Mouse (Mus musculus): Measurements from ENCODE around the gene Gm42421. TPM values are rescaled to one million over a fixed set of nuclear protein-coding genes. Genes with fewer than 3 reads are reported as not detected.

Gene Gm42421
- polyA plus RNA-seq, 1 experiment, result 3.4 TPM

DNA sequence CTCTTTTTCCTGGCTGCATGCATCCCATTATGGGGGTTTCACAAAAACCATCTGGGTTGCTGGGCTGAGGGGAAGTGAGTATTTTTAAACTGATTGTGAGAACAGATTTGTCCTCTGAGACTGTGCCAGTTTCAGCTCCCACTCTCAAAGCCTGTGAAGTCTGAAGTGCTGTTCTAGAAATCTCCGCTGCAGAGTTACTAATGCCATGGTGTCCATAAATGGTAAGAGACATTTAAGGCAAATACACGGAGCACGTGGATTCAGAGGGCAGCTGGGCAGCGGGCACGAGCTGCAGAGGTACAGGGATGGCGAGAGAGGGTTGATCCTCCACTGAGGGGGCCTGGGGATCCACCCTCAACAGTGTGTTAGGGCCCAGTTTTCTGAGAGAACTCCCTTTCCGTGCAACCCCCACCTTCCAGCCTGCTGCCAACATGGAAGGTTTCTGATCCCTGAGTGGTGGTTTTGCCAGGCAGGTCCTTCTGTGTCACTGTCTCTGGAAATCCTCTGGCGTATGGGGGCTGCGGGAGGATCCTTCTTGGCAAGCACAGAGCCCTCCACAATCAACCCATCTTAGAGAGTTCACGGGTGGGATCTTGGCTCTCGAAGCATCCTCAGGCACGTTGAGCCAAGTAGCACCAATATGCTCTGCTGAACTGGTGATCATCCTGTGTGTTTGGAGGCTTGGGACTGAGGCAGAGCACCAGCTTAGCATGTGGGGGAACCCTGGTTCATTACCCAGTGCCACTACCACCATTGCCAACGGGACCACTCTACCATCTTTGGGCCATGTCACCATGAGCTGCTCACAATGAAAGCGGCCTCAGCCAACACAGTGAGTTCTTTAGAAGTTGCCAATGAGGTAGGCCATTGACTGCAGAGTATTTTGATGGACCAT is 15.5 kb downstream of the Gm42421 start:
- WGBS, result 44% methylated on average over 14 of the region's 14 CpGs
- no peak overlapping the region for H3K27ac ChIP-seq (ENCODE audit: insufficient read depth, low read length)

DNA sequence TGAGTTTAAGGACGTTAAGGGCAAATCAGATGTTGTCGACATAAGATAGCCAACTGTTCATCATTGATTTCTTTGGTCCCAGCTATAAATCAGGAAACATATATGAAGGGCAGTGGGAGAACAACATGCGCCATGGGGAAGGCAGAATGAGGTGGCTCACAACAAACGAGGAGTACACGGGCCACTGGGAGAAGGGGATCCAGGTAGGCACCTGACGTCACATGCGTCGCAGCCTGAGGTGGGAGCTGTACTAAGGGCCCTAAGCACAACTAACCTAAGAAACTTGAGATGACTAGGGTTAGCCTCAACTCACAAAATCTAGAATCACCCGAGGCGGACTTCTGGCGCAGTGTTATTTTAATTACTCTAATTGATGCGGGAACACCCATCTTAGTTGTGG is 20.4 kb downstream of the Gm42421 start:
- Histone ChIP-seq H3K27me3 (ENCODE audit: control insufficient read depth, insufficient read depth, low read length) (no peaks in the 10 kb centered on the region), H3K4me1 (ENCODE audit: control insufficient read depth, insufficient read depth, low read length) (no peaks in the 10 kb centered on the region), H3K27ac (ENCODE audit: insufficient read depth, low read length) (no peak overlapping the region), H3K4me3 (replicated peaks; ENCODE audit: insufficient read depth, low read depth, low read length) (no peak overlapping the region)
- WGBS, result 88% methylated on average over 12 of the region's 12 CpGs
- DNase-seq, result no peak
- TF ChIP-seq CTCF (IDR thresholded peaks at IDR 0.05; ENCODE audit: borderline replicate concordance, insufficient read depth, low read depth, low read length), result no peak
- no peak for TF ChIP-seq POLR2A (IDR thresholded peaks at IDR 0.05; ENCODE audit: borderline replicate concordance, insufficient read depth, low read length)

More for the DNA sequence above, 15.5 kb downstream of the Gm42421 start:
- DNase-seq, result no peak
- Histone ChIP-seq H3K4me3 (replicated peaks; ENCODE audit: insufficient read depth, low read depth, low read length) (no peak overlapping the region), H3K27me3 (ENCODE audit: control insufficient read depth, insufficient read depth, low read length) (no peaks in the 10 kb centered on the region), H3K4me1 (ENCODE audit: control insufficient read depth, insufficient read depth, low read length) (no peaks in the 10 kb centered on the region)
- TF ChIP-seq POLR2A (IDR thresholded peaks at IDR 0.05; ENCODE audit: borderline replicate concordance, insufficient read depth, low read length) (no peak), CTCF (IDR thresholded peaks at IDR 0.05; ENCODE audit: borderline replicate concordance, insufficient read depth, low read depth, low read length) (no peak)

DNA sequence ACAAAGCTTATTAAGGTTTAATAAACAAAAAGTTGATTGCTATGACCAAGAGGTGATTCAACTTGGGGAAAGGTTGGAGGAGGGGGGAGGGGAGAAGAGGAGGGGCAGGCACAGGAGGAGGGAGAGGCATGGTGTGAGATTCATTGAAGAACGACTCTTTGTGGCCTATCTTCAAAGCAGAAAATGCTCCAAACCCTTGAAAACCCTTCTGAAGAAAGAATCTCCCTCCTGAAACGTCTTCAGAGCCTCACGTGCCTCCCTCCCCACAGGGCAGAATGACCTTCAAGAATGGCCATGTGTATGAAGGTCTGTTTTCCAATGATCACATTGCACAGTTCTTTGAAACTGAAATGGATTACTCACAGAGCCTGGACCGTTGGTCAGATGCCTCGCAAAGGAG is 22.0 kb downstream of the Gm42421 start:
- H3K27ac ChIP-seq (ENCODE audit: insufficient read depth, low read length), result no peak overlapping the region
- no peak overlapping the region for H3K4me3 ChIP-seq (replicated peaks; ENCODE audit: insufficient read depth, low read depth, low read length)
- TF ChIP-seq CTCF (IDR thresholded peaks at IDR 0.05; ENCODE audit: borderline replicate concordance, insufficient read depth, low read depth, low read length) (no peak), POLR2A (IDR thresholded peaks at IDR 0.05; ENCODE audit: borderline replicate concordance, insufficient read depth, low read length) (no peak)
- no peaks in the 10 kb centered on the region for H3K4me1 ChIP-seq (ENCODE audit: control insufficient read depth, insufficient read depth, low read length)
- WGBS, result 36% methylated on average over 5 of the region's 5 CpGs
- H3K27me3 ChIP-seq (ENCODE audit: control insufficient read depth, insufficient read depth, low read length), result no peaks in the 10 kb centered on the region
- no peak for DNase-seq

DNA sequence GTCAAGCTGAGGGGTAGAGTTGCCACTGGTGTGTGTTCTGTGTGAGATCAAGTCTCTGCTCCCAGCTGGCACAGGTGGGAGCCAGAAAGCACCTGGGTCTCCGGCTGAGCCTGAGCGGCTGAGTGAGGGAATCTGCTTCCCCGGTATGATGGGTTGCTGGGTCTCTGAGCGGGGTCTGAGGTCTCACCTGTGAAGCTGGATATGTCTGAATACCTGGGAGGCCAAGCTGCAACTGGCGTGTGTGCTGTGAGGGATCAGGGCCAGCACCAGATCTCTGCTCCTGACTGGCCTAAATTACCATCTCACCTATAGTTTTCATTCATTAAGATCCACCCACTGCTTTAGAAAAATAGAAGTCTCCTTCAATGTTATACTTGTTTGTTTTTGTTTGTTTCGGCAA is 29.1 kb downstream of the Gm42421 start:
- Histone ChIP-seq H3K4me3 (replicated peaks; ENCODE audit: insufficient read depth, low read depth, low read length) (no peak overlapping the region), H3K27me3 (ENCODE audit: control insufficient read depth, insufficient read depth, low read length) (no peaks in the 10 kb centered on the region), H3K27ac (ENCODE audit: insufficient read depth, low read length) (no peak overlapping the region), H3K4me1 (ENCODE audit: control insufficient read depth, insufficient read depth, low read length) (no peaks in the 10 kb centered on the region)
- TF ChIP-seq CTCF (IDR thresholded peaks at IDR 0.05; ENCODE audit: borderline replicate concordance, insufficient read depth, low read depth, low read length) (no peak), POLR2A (IDR thresholded peaks at IDR 0.05; ENCODE audit: borderline replicate concordance, insufficient read depth, low read length) (no peak)
- DNase-seq, result no peak
- 96% methylated on average over 6 of the region's 6 CpGs for WGBS

DNA sequence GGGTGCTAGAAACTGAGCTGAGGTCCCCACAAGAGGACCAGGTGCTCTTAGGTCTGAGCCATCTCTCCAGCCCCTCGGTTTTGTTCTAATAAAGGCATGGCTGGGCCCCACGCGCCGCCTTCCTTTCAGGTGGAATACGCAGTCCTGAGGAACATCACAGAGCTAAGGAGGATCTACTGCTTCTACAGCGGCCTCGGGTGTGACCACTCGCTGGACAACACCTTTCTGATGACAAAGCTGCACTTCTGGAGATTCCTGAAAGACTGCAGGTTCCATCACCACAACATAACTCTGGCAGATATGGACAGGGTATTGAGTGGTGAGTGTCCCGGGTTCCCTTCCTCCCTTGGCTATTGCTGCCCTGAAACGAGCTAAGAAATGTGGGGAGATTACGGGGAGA is 31.6 kb downstream of the Gm42421 start:
- H3K27me3 ChIP-seq (ENCODE audit: control insufficient read depth, insufficient read depth, low read length), result no peaks in the 10 kb centered on the region
- no peak for DNase-seq
- no peak overlapping the region for H3K27ac ChIP-seq (ENCODE audit: insufficient read depth, low read length)
- TF ChIP-seq POLR2A (IDR thresholded peaks at IDR 0.05; ENCODE audit: borderline replicate concordance, insufficient read depth, low read length) (no peak), CTCF (IDR thresholded peaks at IDR 0.05; ENCODE audit: borderline replicate concordance, insufficient read depth, low read depth, low read length) (no peak)
- no peaks in the 10 kb centered on the region for H3K4me1 ChIP-seq (ENCODE audit: control insufficient read depth, insufficient read depth, low read length)
- WGBS, result 93% methylated on average over 11 of the region's 11 CpGs
- no peak overlapping the region for H3K4me3 ChIP-seq (replicated peaks; ENCODE audit: insufficient read depth, low read depth, low read length)

DNA sequence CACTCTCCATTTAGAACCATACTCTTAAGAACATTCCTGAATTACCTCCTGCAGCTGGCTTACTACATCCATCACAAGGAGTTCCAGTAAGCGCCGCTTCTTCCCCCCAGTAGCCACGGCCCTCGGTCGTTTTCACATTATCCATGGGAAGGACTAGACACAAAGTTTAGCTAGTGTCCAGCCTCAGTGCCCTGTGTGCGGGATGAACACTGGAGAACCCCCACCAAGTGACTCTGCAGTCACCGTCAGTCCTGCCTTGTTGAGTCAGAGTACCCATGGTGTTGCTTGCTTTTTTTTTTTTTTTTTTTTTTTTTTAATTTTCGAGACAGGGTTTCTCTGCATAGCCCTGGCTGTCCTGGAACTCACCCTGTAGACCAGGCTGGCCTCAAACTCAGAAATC is 33.2 kb downstream of the Gm42421 start:
- H3K4me1 ChIP-seq (ENCODE audit: control insufficient read depth, insufficient read depth, low read length), result no peaks in the 10 kb centered on the region
- no peaks in the 10 kb centered on the region for H3K27me3 ChIP-seq (ENCODE audit: control insufficient read depth, insufficient read depth, low read length)
- DNase-seq, result no peak
- H3K4me3 ChIP-seq (replicated peaks; ENCODE audit: insufficient read depth, low read depth, low read length), result no peak overlapping the region
- WGBS, result 80% methylated on average over 8 of the region's 8 CpGs
- TF ChIP-seq CTCF (IDR thresholded peaks at IDR 0.05; ENCODE audit: borderline replicate concordance, insufficient read depth, low read depth, low read length) (no peak), POLR2A (IDR thresholded peaks at IDR 0.05; ENCODE audit: borderline replicate concordance, insufficient read depth, low read length) (no peak)
- no peak overlapping the region for H3K27ac ChIP-seq (ENCODE audit: insufficient read depth, low read length)

DNA sequence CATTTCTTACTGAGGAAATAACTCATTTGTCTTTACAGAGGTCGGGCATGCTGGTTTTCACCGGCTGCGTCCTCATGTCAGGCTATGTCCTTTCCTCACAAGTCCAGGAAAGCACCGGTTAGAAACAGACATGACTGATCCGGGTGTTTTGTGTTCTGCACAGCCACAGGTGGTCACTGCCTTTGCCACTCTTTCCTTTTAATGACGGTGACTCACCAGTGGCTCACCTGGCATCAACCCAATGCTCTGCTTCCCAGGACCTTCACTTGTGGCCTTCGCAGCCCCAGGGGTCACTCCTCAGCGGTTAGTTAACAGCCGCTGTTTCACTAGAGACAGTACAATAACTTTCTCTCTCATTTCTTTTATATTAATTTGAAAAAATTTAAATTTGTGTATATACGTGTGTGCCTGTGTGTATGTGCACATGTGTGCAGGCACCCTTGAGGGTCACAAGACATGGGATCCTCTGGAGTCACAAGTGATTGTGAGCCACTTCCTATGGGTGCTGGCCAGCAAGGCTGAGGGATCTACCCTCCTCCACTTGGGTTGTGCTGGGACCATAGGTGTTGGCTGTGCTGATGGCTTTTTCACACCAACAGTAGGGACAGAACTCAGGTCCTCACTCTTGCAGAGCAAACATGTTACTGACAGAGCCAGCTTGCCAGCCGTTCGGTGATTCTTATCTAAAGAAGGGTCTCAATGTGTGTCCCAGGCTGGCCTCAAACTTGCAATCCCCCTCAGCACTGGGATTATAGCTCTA is 37.8 kb downstream of the Gm42421 start:
- H3K4me1 ChIP-seq (ENCODE audit: control insufficient read depth, insufficient read depth, low read length), result no peaks in the 10 kb centered on the region
- no peaks in the 10 kb centered on the region for H3K27me3 ChIP-seq (ENCODE audit: control insufficient read depth, insufficient read depth, low read length)
- H3K4me3 ChIP-seq (replicated peaks; ENCODE audit: insufficient read depth, low read depth, low read length), result no peak overlapping the region
- DNase-seq, result no peak
- no peak overlapping the region for H3K27ac ChIP-seq (ENCODE audit: insufficient read depth, low read length)
- WGBS, result 79% methylated on average over 12 of the region's 12 CpGs
- TF ChIP-seq POLR2A (IDR thresholded peaks at IDR 0.05; ENCODE audit: borderline replicate concordance, insufficient read depth, low read length) (no peak), CTCF (IDR thresholded peaks at IDR 0.05; ENCODE audit: borderline replicate concordance, insufficient read depth, low read depth, low read length) (no peak)

Measured in cerebellum, adult 2 months (tissue).